Mouse (Mus musculus) megakaryocyte, embryonic 14.5 days (primary cell): ENCODE results near the gene Pabpn1.

Experiments used
- FLI1 ChIP-seq: IDR thresholded peaks from 2 replicates; pipeline ENCODE4 v1.6.1; 2012; ENCODE audit warnings: low read length, inconsistent platforms, mixed read lengths
- GATA1 ChIP-seq: IDR thresholded peaks from 3 replicates; pipeline ENCODE4 v1.6.1; 2012; ENCODE audit warnings: mixed read lengths, low read length, inconsistent platforms, borderline replicate concordance

GRCm38 (mm10) chr14:54900383-54900782, 8.1 kb downstream of the Pabpn1 start:
- TF ChIP-seq GATA1 (no peak), FLI1 (no peak)
